In the genomic region with DNA sequence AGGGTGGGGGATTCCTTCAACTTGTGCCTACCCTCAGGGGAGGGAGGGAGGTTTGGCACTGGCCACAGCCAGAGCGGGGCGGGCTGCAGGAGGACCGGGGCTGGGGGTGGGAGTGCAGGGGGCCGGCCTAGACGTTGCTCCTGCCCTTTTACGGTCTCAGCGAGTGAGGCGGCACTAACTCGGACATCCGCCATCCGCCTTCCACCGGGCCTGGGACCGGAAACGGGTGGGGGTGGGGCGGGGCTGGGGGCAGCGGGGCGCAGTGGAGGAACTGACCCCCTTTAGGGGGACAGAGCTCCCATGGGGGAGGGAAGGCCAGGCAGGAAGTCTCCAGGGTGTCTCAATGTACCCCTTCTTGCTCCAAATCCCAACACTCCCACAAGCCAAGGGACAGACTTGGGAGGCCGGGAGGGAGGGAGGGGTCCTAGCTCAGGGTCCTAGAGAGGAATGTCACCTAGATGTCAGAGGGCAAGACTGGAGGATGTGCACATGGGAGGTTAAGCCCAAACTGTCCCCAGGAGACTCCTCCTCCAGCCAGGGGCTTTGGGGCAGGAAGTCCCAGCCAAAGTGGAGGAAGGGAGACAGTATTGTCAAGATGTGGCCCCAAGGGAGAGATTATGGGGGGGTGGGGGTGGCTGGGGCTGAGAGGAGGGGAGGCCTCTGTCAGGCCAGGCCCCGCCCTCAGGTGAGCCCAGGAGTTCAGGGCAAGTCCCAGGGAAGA, we compare ENCODE assay signal across 8 mouse cellular contexts. TPM values are rescaled to one million over a fixed set of nuclear protein-coding genes. Genes with fewer than 3 reads are reported as not detected.
A peak's percentile ranks its signal among the peaks of the same experiment; 100 is the strongest.
DNase-seq lines count a peak whose midpoint lies in the region; ATAC-seq and TF ChIP-seq lines count a peak whose summit lies in the region.

No protein-coding gene starts in this region.

- H3K27ac ChIP-seq in cortical plate, adult 2 months (ENCODE audit: insufficient read depth, low read length): no peak overlapping the region; the same call in 1 of the 2 replicates
- peak overlapping the region; percentile 98 for H3K27ac ChIP-seq in heart, embryonic 10.5 days
- H3K27ac ChIP-seq in lung, postnatal 0 days (ENCODE audit: low read length): peak overlapping the region; percentile 95
- H3K27ac ChIP-seq in spleen, adult 2 months (ENCODE audit: insufficient read depth, low read length): peak overlapping the region; percentile 96

- TF ChIP-seq POLR2A in cortical plate, adult 2 months (IDR thresholded peaks at IDR 0.05; ENCODE audit: extremely low read depth, insufficient read depth, low read length): no peak
- peak; percentile 1; the same call in 1 of the 2 replicates for TF ChIP-seq POLR2A in spleen, adult 2 months (IDR thresholded peaks at IDR 0.05; ENCODE audit: low read depth, low read length)

- no peak for TF ChIP-seq CTCF in cortical plate, adult 2 months (IDR thresholded peaks at IDR 0.05; ENCODE audit: extremely low read depth, insufficient read depth, low read length)
- TF ChIP-seq CTCF in lung, postnatal 0 days (IDR thresholded peaks at IDR 0.05): no peak
- TF ChIP-seq CTCF in spleen, adult 2 months (IDR thresholded peaks at IDR 0.05; ENCODE audit: extremely low read depth, insufficient read depth, insufficient read length, insufficient replicate concordance): no peak

- WGBS in heart, embryonic 10.5 days: under 1% methylated on average over 19 of the region's 19 CpGs
- under 1% methylated on average over 16 of the region's 19 CpGs for WGBS in lung, postnatal 0 days
- 2% methylated on average over 18 of the region's 19 CpGs for WGBS in spleen, adult 2 months

- no peak for TF ChIP-seq EP300 in lung, postnatal 0 days (IDR thresholded peaks at IDR 0.05)

- H3K27me3 ChIP-seq in heart, embryonic 10.5 days (ENCODE audit: insufficient read depth, poor library complexity, severe bottlenecking): no peaks in the 10 kb centered on the region
- H3K27me3 ChIP-seq in lung, postnatal 0 days (replicated peaks; ENCODE audit: insufficient read depth, low read length): no peaks in the 10 kb centered on the region
- H3K27me3 ChIP-seq in spleen, adult 2 months (ENCODE audit: control insufficient read depth, insufficient read depth, low read length): no peaks in the 10 kb centered on the region

- peak overlapping the region; percentile 91 for H3K4me2 ChIP-seq in lung, postnatal 0 days (replicated peaks; ENCODE audit: low read depth, low read length)

- peak; percentile 77 for ATAC-seq in lung, postnatal 0 days

- peak; percentile 49 for DNase-seq in right cerebral cortex, postnatal 14 days
- DNase-seq in right cerebral cortex, postnatal 25 days: no peak
- peak; percentile 93 for DNase-seq in heart, embryonic 10.5 days (ENCODE audit: low spot score)
- DNase-seq in kidney, adult 9 months: peak; percentile 64
- peak; percentile 95 for DNase-seq in lung, postnatal 0 days (ENCODE audit: low spot score)
- DNase-seq in spleen, adult 2 months (ENCODE audit: low read depth in 1 of 2, low spot score in 2 of 2): peak in 1 of 2 experiments; percentile 65
- no peak for DNase-seq in cerebellum, adult 9-10 months

- no peaks in the 10 kb centered on the region for H3K4me1 ChIP-seq in cortical plate, adult 2 months (ENCODE audit: control insufficient read depth, insufficient read depth, low read length)
- H3K4me1 ChIP-seq in heart, embryonic 10.5 days: peaks cover 50% of the 10 kb centered on the region
- H3K4me1 ChIP-seq in lung, postnatal 0 days (ENCODE audit: insufficient read depth, low read depth, low read length): peaks cover 20% of the 10 kb centered on the region; the same call in 1 of the 2 replicates
- H3K4me1 ChIP-seq in spleen, adult 2 months (ENCODE audit: control insufficient read depth, insufficient read depth, insufficient read length): peaks cover 37% of the 10 kb centered on the region

- H3K36me3 ChIP-seq in heart, embryonic 10.5 days: peaks cover 26% of the 10 kb centered on the region
- no peaks in the 10 kb centered on the region; the same call in 1 of the 2 replicates for H3K36me3 ChIP-seq in lung, postnatal 0 days (ENCODE audit: insufficient read depth, low read length)
- H3K36me3 ChIP-seq in spleen, adult 2 months (ENCODE audit: control insufficient read depth, insufficient read depth, low read length): peaks cover 3% of the 10 kb centered on the region; the same call in 1 of the 2 replicates

- peak overlapping the region; percentile 56 for H3K4me3 ChIP-seq in cortical plate, adult 2 months (ENCODE audit: insufficient read depth, low read length)
- H3K4me3 ChIP-seq in heart, embryonic 10.5 days: peak overlapping the region; percentile 89
- peak overlapping the region; percentile 90 for H3K4me3 ChIP-seq in lung, postnatal 0 days (ENCODE audit: low read depth, low read length)
- H3K4me3 ChIP-seq in spleen, adult 2 months (ENCODE audit: extremely low read depth, insufficient read depth, insufficient read length): peak overlapping the region; percentile 91

- H3K9me3 ChIP-seq in heart, embryonic 10.5 days: no peaks in the 10 kb centered on the region
- H3K9me3 ChIP-seq in lung, postnatal 0 days (ENCODE audit: low read length): no peaks in the 10 kb centered on the region

- peak overlapping the region; percentile 78 for H3K9ac ChIP-seq in lung, postnatal 0 days (replicated peaks; ENCODE audit: low read depth)

RNA-seq across cellular contexts. Expression of a gene that starts 1.7 kb away (rescaled TPM):
- 15.3 and 16.5 TPM in 2 replicates for polyA plus RNA-seq in cortical plate, adult 2 months (2012; rRNA removed)
- polyA plus RNA-seq in heart, embryonic 10.5 days (2016; fragmentation: Nextera tagmentation; extraction: Ambion mirVana): 99.0 and 112 TPM in 2 replicates
- polyA plus RNA-seq in lung, postnatal 0 days (2015; fragmentation: Nextera tagmentation; extraction: Ambion mirVana): 109 and 121 TPM in 2 replicates
- polyA plus RNA-seq in spleen, adult 2 months (2012; rRNA removed): 335 and 437 TPM in 2 replicates

RNA-seq across cellular contexts. Expression of a gene that starts 10.0 kb away (rescaled TPM):
- polyA plus RNA-seq in cortical plate, adult 2 months (2012; rRNA removed): 0.21 and 0.23 TPM in 2 replicates
- 0.13 TPM in 1 of 2 replicates, not detected in the other for polyA plus RNA-seq in heart, embryonic 10.5 days (2016; fragmentation: Nextera tagmentation; extraction: Ambion mirVana)
- polyA plus RNA-seq in lung, postnatal 0 days (2015; fragmentation: Nextera tagmentation; extraction: Ambion mirVana): not detected in 2 replicates
- polyA plus RNA-seq in spleen, adult 2 months (2012; rRNA removed): 2.1 and 3.3 TPM in 2 replicates

RNA-seq across cellular contexts. Expression of a gene that starts 12.5 kb away (rescaled TPM):
- 140 TPM in 2 replicates for polyA plus RNA-seq in cortical plate, adult 2 months (2012; rRNA removed)
- 22.4 and 26.0 TPM in 2 replicates for polyA plus RNA-seq in heart, embryonic 10.5 days (2016; fragmentation: Nextera tagmentation; extraction: Ambion mirVana)
- 23.8 and 26.6 TPM in 2 replicates for polyA plus RNA-seq in lung, postnatal 0 days (2015; fragmentation: Nextera tagmentation; extraction: Ambion mirVana)
- 7.7 and 9.1 TPM in 2 replicates for polyA plus RNA-seq in spleen, adult 2 months (2012; rRNA removed)

RNA-seq across cellular contexts. Expression of a gene that starts 40.0 kb away (rescaled TPM):
- 5.1 and 7.1 TPM in 2 replicates for polyA plus RNA-seq in cortical plate, adult 2 months (2012; rRNA removed)
- polyA plus RNA-seq in heart, embryonic 10.5 days (2016; fragmentation: Nextera tagmentation; extraction: Ambion mirVana): 0.24 and 0.27 TPM in 2 replicates
- 0.17 and 0.44 TPM in 2 replicates for polyA plus RNA-seq in lung, postnatal 0 days (2015; fragmentation: Nextera tagmentation; extraction: Ambion mirVana)
- polyA plus RNA-seq in spleen, adult 2 months (2012; rRNA removed): 1.6 and 1.9 TPM in 2 replicates

RNA-seq across cellular contexts. Expression of a gene that starts 41.7 kb away (rescaled TPM):
- 41.0 and 41.5 TPM in 2 replicates for polyA plus RNA-seq in cortical plate, adult 2 months (2012; rRNA removed)
- 46.8 and 47.9 TPM in 2 replicates for polyA plus RNA-seq in heart, embryonic 10.5 days (2016; fragmentation: Nextera tagmentation; extraction: Ambion mirVana)
- polyA plus RNA-seq in lung, postnatal 0 days (2015; fragmentation: Nextera tagmentation; extraction: Ambion mirVana): 18.8 and 19.0 TPM in 2 replicates
- 14.7 and 17.7 TPM in 2 replicates for polyA plus RNA-seq in spleen, adult 2 months (2012; rRNA removed)

Comparison
In these comparisons a context has a peak if more than half of its experiments do, and no peak if none do; other contexts are left out.
1. DNase-seq: peak in right cerebral cortex, postnatal 14 days (single experiment), heart, embryonic 10.5 days (single experiment), kidney, adult 9 months (single experiment) and lung, postnatal 0 days (single experiment); none in right cerebral cortex, postnatal 25 days (single experiment) and cerebellum, adult 9-10 months (single experiment).
2. Peak in every context shown above with its lines, with median percentiles within 50 percentile points of each other: H3K4me3 ChIP-seq.